Mouse (Mus musculus) thymus, postnatal 10 days (tissue): ENCODE data around the gene Spc24.

Experiments
- DNase-seq, 2 experiments: peaks; one replicate each; pipeline ENCODE4 v3.0.0; 2021; ENCODE audit warnings: low spot score in 2 of 2

The Spc24 gene

GRCm38 (mm10) chr9:21715298-21715697 is 44.8 kb downstream of the Spc24 start:
- no peak for DNase-seq

- no peak for DNase-seq
Measured at GRCm38 (mm10) chr9:21709340-21709739, 50.8 kb downstream of the Spc24 start.

DNA sequence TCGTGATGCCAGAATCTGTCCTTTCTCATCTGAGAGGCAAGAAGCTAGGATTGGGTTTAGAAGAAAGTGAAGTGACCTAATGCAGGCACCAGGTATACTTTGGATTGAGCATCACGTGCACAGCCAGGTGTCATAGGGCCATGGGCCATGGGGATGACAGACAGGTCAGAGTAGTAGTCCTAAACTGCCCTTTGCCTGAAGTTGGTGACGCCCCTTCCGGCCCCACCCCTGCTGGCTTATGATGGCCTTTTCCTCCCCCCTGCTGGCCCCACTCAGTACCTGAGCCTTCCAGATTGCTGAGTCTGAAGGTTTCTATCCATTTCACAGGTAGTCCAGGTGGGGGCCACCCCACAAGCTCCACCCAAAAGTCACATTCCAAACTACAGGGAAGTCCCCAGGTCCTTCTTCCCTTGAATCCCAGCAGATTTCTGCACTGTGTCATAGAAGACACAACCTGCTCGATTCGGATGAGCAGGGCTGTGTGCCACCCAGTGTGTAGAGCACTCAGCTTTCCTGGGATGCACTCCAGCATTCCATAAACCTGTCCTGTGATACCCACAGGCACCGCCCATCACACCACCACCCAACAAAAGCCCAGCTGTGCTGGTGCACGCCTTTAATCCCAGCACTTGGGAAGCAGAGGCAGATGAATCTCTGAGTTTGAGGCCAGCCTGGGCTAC is 53.4 kb downstream of the Spc24 start:
- no peak for DNase-seq

DNA sequence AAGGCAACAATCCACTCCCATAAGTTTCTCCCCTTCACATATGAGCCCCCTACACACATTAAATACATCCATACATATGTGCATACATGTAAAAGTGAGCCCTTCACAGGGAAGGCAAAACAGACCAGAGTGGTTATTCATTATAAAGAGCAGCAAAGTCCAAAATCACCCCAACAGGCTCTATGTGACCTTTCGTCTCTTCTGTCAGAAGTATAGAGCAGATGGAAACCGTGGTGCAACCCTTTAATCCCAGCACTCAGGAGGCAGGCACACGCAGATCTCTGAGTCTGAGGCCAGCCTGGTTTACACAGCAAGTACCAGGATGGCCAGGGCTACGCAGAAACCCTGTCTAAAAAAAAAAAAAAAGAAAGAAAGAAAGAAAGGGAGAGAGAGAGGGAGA is 54.0 kb downstream of the Spc24 start:
- no peak for DNase-seq
